Mouse (Mus musculus) myocyte (in vitro differentiated cells): ENCODE data around the gene 1110059G10Rik.

Source experiments
- CEBPB ChIP-seq: IDR thresholded peaks from 2 replicates; pipeline ENCODE4 v1.6.1; 2011; ENCODE audit warnings: mild to moderate bottlenecking, moderate library complexity; ENCODE audit not compliant: poor library complexity, insufficient read depth, severe bottlenecking
- E2F4 ChIP-seq: IDR thresholded peaks from one replicate; pipeline ENCODE4 v1.6.1; 2011; ENCODE audit warnings: mild to moderate bottlenecking, control low read depth, moderate library complexity; ENCODE audit not compliant: insufficient read depth
- MAX ChIP-seq: IDR thresholded peaks from one replicate; pipeline ENCODE4 v1.6.1; 2011; ENCODE audit warnings: low read depth, mild to moderate bottlenecking, control low read depth
- MYOD1 ChIP-seq, 3 experiments: IDR thresholded peaks; one replicate each; pipeline ENCODE4 v1.6.1; 2011; ENCODE audit warnings: control low read depth in 2 of 3, low read depth in 2 of 3, mild to moderate bottlenecking in 2 of 3, moderate library complexity in 1 of 3; ENCODE audit not compliant: insufficient read length in 2 of 3, control insufficient read depth in 1 of 3
- MYOG ChIP-seq, 3 experiments: IDR thresholded peaks; one replicate each; pipeline ENCODE4 v1.6.1; 2011; ENCODE audit warnings: control low read depth in 2 of 3, low read depth in 2 of 3, mild to moderate bottlenecking in 2 of 3; ENCODE audit not compliant: insufficient read length in 2 of 3, control insufficient read depth in 1 of 3, insufficient read depth in 1 of 3
- POLR2A ChIP-seq: IDR thresholded peaks from one replicate; pipeline ENCODE4 v1.6.1; 2011; ENCODE audit warnings: low read depth, mild to moderate bottlenecking, control low read depth, moderate library complexity; ENCODE audit not compliant: insufficient read length
- POLR2AphosphoS2 ChIP-seq: IDR thresholded peaks from one replicate; pipeline ENCODE4 v1.6.1; 2011; ENCODE audit warnings: low read depth, control low read depth; ENCODE audit not compliant: insufficient read length
- REST ChIP-seq: IDR thresholded peaks from one replicate; pipeline ENCODE4 v1.6.1; 2011; ENCODE audit warnings: mild to moderate bottlenecking, control low read depth, moderate library complexity; ENCODE audit not compliant: insufficient read depth, insufficient read length
- SRF ChIP-seq: IDR thresholded peaks from one replicate; pipeline ENCODE4 v1.6.1; 2011; ENCODE audit warnings: low read depth; ENCODE audit not compliant: control insufficient read depth, insufficient read length
- TCF12 ChIP-seq: IDR thresholded peaks from one replicate; pipeline ENCODE4 v1.6.1; 2011; ENCODE audit warnings: mild to moderate bottlenecking, control low read depth; ENCODE audit not compliant: poor library complexity, insufficient read depth, severe bottlenecking
- TCF3 ChIP-seq: IDR thresholded peaks from one replicate; pipeline ENCODE4 v1.6.1; 2011; ENCODE audit warnings: low read depth, control low read depth; ENCODE audit not compliant: insufficient read length
- USF1 ChIP-seq: IDR thresholded peaks from one replicate; pipeline ENCODE4 v1.6.1; 2011; ENCODE audit warnings: low read depth, mild to moderate bottlenecking, control low read depth, moderate library complexity

GRCm38 (mm10) chr9:122922436-122922835 lies 28.4 kb downstream of the 1110059G10Rik start:
- TF ChIP-seq E2F4 (no peak), POLR2A (no peak), MYOD1 (IDR thresholded peaks at IDR 0.05; ENCODE audit: control insufficient read depth in 1 of 3, insufficient read length in 2 of 3, low read depth in 2 of 3) (no peak), CEBPB (no peak), TCF12 (no peak), MAX (no peak), USF1 (no peak), POLR2AphosphoS2 (no peak), REST (no peak), TCF3 (no peak), MYOG (IDR thresholded peaks at IDR 0.05; ENCODE audit: control insufficient read depth in 1 of 3, insufficient read depth in 1 of 3, insufficient read length in 2 of 3, low read depth in 2 of 3) (no peak), SRF (no peak)
